Mouse (Mus musculus) neural tube, embryonic 13.5 days (tissue): ENCODE measurements around the gene Lmf1. TPM values are rescaled to one million over a fixed set of nuclear protein-coding genes. Genes with fewer than 3 reads are reported as not detected.

Source experiments
- ATAC-seq: fragments of 200-750 bp; cut with Nextera tagmentation; 2 replicates; pipeline ENCODE4 v1.8.0; 2017; ENCODE audit warnings: low read depth, mild to moderate bottlenecking, moderate TSS enrichment, moderate library complexity
- H3K27ac ChIP-seq: fragments of 300-500 bp; sonication (generic); replicated peaks from 2 replicates; pipeline ENCODE4 v1.5.1; 2015; ENCODE audit warnings: moderate library complexity, mild to moderate bottlenecking, inconsistent platforms
- H3K27me3 ChIP-seq: fragments of 300-500 bp; sonication (generic); 2 replicates; pipeline ENCODE4 v1.6.1; 2015; ENCODE audit warnings: mild to moderate bottlenecking, inconsistent platforms
- H3K36me3 ChIP-seq: fragments of 300-500 bp; sonication (generic); 2 replicates; pipeline ENCODE4 v1.6.1; 2015; ENCODE audit warnings: mild to moderate bottlenecking, inconsistent platforms
- H3K4me1 ChIP-seq: fragments of 300-500 bp; sonication (generic); replicated peaks from 2 replicates; pipeline ENCODE4 v1.6.1; 2015; ENCODE audit warnings: inconsistent platforms
- H3K4me2 ChIP-seq: fragments of 300-500 bp; sonication (generic); 2 replicates; pipeline ENCODE4 v1.6.1; 2015; ENCODE audit warnings: inconsistent platforms, mild to moderate bottlenecking, moderate library complexity
- H3K4me3 ChIP-seq: fragments of 300-500 bp; sonication (generic); 2 replicates; pipeline ENCODE4 v1.5.1; 2015; ENCODE audit warnings: mild to moderate bottlenecking, inconsistent platforms
- H3K9ac ChIP-seq: fragments of 300-500 bp; sonication (generic); 2 replicates; pipeline ENCODE4 v1.6.1; 2015; ENCODE audit warnings: moderate library complexity, mild to moderate bottlenecking, inconsistent platforms
- H3K9me3 ChIP-seq: fragments of 300-500 bp; sonication (generic); 2 replicates; pipeline ENCODE4 v1.6.1; 2016; ENCODE audit warnings: inconsistent platforms
- WGBS: fragments of 180-500 bp; shearing (Covaris S2); methylation state at CpG from one replicate; pipeline ENCODE4 v1.1.7; 2015; 5-methylcytosine and 5-hydroxymethylcytosine counted together
- polyA plus RNA-seq: library from polyadenylated mRNA; unstranded; fragments of >200 nt; fragmentation: Nextera tagmentation; extraction: Ambion mirVana; gene quantifications from 2 replicates; pipeline ENCODE4 v1.2.1, GENCODE M21; 2015

Gene Lmf1
- polyA plus RNA-seq, 1 experiment from 2014 or later: 26.2 TPM

- Histone ChIP-seq H3K36me3 (0 out of 2 replicates have a peak, but pooled peaks cover 13% of the 10 kb centered on the region), H3K27ac (0 out of 2 replicates have a peak overlapping the region, but pooled peaks have one; percentile 23), H3K4me2 (no peak overlapping the region), H3K9me3 (no peaks in the 10 kb centered on the region), H3K9ac (0 out of 2 replicates have a peak overlapping the region, but pooled peaks have one; percentile 5), H3K4me3 (no peak overlapping the region), H3K4me1 (peaks cover 29% of the 10 kb centered on the region), H3K27me3 (no peaks in the 10 kb centered on the region)
- WGBS: 62% methylated on average over 8 of the region's 8 CpGs
- no peak for ATAC-seq
Observed at GRCm38 (mm10) chr17:25652272-25652671, 73.4 kb downstream of the Lmf1 start.

- peak; percentile 76 for ATAC-seq
- Histone ChIP-seq H3K36me3 (0 out of 2 replicates have a peak, but pooled peaks cover 4% of the 10 kb centered on the region), H3K27me3 (no peaks in the 10 kb centered on the region), H3K4me2 (no peak overlapping the region), H3K4me1 (peaks cover 28% of the 10 kb centered on the region), H3K4me3 (no peak overlapping the region), H3K9ac (peak overlapping the region; percentile 35), H3K9me3 (no peaks in the 10 kb centered on the region), H3K27ac (peak overlapping the region; percentile 69)
- 47% methylated on average over 12 of the region's 12 CpGs for WGBS
Observed at GRCm38 (mm10) chr17:25656142-25656825, 77.4 kb downstream of the Lmf1 start.

GRCm38 (mm10) chr17:25656826-25657189 lies 77.9 kb downstream of the Lmf1 start:
- Histone ChIP-seq H3K4me3 (no peak overlapping the region), H3K27ac (peak overlapping the region; percentile 69)

GRCm38 (mm10) chr17:25663213-25663835 lies 84.4 kb downstream of the Lmf1 start:
- WGBS: 50% methylated on average over 12 of the region's 12 CpGs
- Histone ChIP-seq H3K4me2 (no peak overlapping the region), H3K9ac (0 out of 2 replicates have a peak overlapping the region, but pooled peaks have one; percentile 4), H3K4me1 (peaks cover 36% of the 10 kb centered on the region), H3K27ac (peak overlapping the region; percentile 10; the same call in 1 of the 2 replicates), H3K4me3 (no peak overlapping the region), H3K9me3 (no peaks in the 10 kb centered on the region), H3K36me3 (no peaks in the 10 kb centered on the region), H3K27me3 (no peaks in the 10 kb centered on the region)
- ATAC-seq: peak; percentile 68

More at GRCm38 (mm10) chr17:25656826-25657189, 77.9 kb downstream of the Lmf1 start:
- Histone ChIP-seq H3K27me3 (no peaks in the 10 kb centered on the region), H3K4me1 (peaks cover 28% of the 10 kb centered on the region), H3K4me2 (no peak overlapping the region), H3K36me3 (0 out of 2 replicates have a peak, but pooled peaks cover 4% of the 10 kb centered on the region), H3K9ac (peak overlapping the region; percentile 35), H3K9me3 (no peaks in the 10 kb centered on the region)
- ATAC-seq: 0 out of 2 replicates have a peak, but pooled peaks have one; percentile 25
- 16% methylated on average over 3 of the region's 3 CpGs for WGBS

GRCm38 (mm10) chr17:25665485-25665884 lies 86.6 kb downstream of the Lmf1 start:
- Histone ChIP-seq H3K9ac (no peak overlapping the region), H3K4me1 (peaks cover 52% of the 10 kb centered on the region), H3K9me3 (no peaks in the 10 kb centered on the region), H3K27ac (no peak overlapping the region), H3K27me3 (no peaks in the 10 kb centered on the region), H3K36me3 (no peaks in the 10 kb centered on the region), H3K4me3 (no peak overlapping the region), H3K4me2 (no peak overlapping the region)
- 92% methylated on average over 6 of the region's 6 CpGs for WGBS
- no peak for ATAC-seq

GRCm38 (mm10) chr17:25665891-25666290 lies 87.0 kb downstream of the Lmf1 start:
- no peak for ATAC-seq
- Histone ChIP-seq H3K36me3 (no peaks in the 10 kb centered on the region), H3K27me3 (no peaks in the 10 kb centered on the region), H3K27ac (no peak overlapping the region), H3K9ac (no peak overlapping the region), H3K4me3 (no peak overlapping the region), H3K4me1 (peaks cover 49% of the 10 kb centered on the region), H3K9me3 (no peaks in the 10 kb centered on the region), H3K4me2 (no peak overlapping the region)
- 68% methylated on average over 8 of the region's 8 CpGs for WGBS

GRCm38 (mm10) chr17:25668481-25669055 lies 89.7 kb downstream of the Lmf1 start:
- no peak overlapping the region for H3K4me3 ChIP-seq
- peaks cover 37% of the 10 kb centered on the region for H3K4me1 ChIP-seq
- no peaks in the 10 kb centered on the region for H3K9me3 ChIP-seq
- H3K27ac ChIP-seq: no peak overlapping the region
- WGBS: 51% methylated on average over 7 of the region's 7 CpGs
- no peak overlapping the region for H3K9ac ChIP-seq
- H3K4me2 ChIP-seq: no peak overlapping the region
- H3K36me3 ChIP-seq: no peaks in the 10 kb centered on the region
- ATAC-seq: peak; percentile 20; the same call in 1 of the 2 replicates
- H3K27me3 ChIP-seq: no peaks in the 10 kb centered on the region

GRCm38 (mm10) chr17:25672982-25673381 lies 94.1 kb downstream of the Lmf1 start:
- H3K36me3 ChIP-seq: no peaks in the 10 kb centered on the region
- ATAC-seq: no peak; the same call in 1 of the 2 replicates
- no peak overlapping the region for H3K4me3 ChIP-seq
- no peak overlapping the region for H3K27ac ChIP-seq
- no peaks in the 10 kb centered on the region for H3K27me3 ChIP-seq
- H3K9me3 ChIP-seq: 0 out of 2 replicates have a peak, but pooled peaks cover 4% of the 10 kb centered on the region
- H3K4me1 ChIP-seq: peaks cover 20% of the 10 kb centered on the region
- no peak overlapping the region for H3K4me2 ChIP-seq
- H3K9ac ChIP-seq: no peak overlapping the region

GRCm38 (mm10) chr17:25677969-25678368 lies 99.1 kb downstream of the Lmf1 start:
- no peak for ATAC-seq
- H3K4me2 ChIP-seq: no peak overlapping the region
- H3K9me3 ChIP-seq: 0 out of 2 replicates have a peak, but pooled peaks cover 4% of the 10 kb centered on the region
- no peak overlapping the region for H3K9ac ChIP-seq
- WGBS: 51% methylated on average over 6 of the region's 6 CpGs
- no peak overlapping the region for H3K4me3 ChIP-seq
- H3K27me3 ChIP-seq: no peaks in the 10 kb centered on the region
- H3K4me1 ChIP-seq: peaks cover 15% of the 10 kb centered on the region
- no peaks in the 10 kb centered on the region for H3K36me3 ChIP-seq
- H3K27ac ChIP-seq: no peak overlapping the region

GRCm38 (mm10) chr17:25679818-25680217 lies 100.9 kb downstream of the Lmf1 start:
- H3K9me3 ChIP-seq: 0 out of 2 replicates have a peak, but pooled peaks cover 4% of the 10 kb centered on the region
- no peaks in the 10 kb centered on the region for H3K27me3 ChIP-seq
- no peak overlapping the region for H3K27ac ChIP-seq
- no peak for ATAC-seq
- peaks cover 15% of the 10 kb centered on the region for H3K4me1 ChIP-seq
- H3K9ac ChIP-seq: 0 out of 2 replicates have a peak overlapping the region, but pooled peaks have one; percentile 34
- no peaks in the 10 kb centered on the region for H3K36me3 ChIP-seq
- no peak overlapping the region for H3K4me2 ChIP-seq
- 3% methylated on average over 5 of the region's 5 CpGs for WGBS
- no peak overlapping the region for H3K4me3 ChIP-seq

GRCm38 (mm10) chr17:25681636-25682035 lies 102.8 kb downstream of the Lmf1 start:
- Histone ChIP-seq H3K4me3 (no peak overlapping the region), H3K4me2 (no peak overlapping the region), H3K27ac (no peak overlapping the region), H3K9me3 (no peaks in the 10 kb centered on the region), H3K27me3 (no peaks in the 10 kb centered on the region), H3K9ac (no peak overlapping the region), H3K4me1 (peaks cover 15% of the 10 kb centered on the region), H3K36me3 (no peaks in the 10 kb centered on the region)
- 87% methylated on average over 4 of the region's 4 CpGs for WGBS
- no peak for ATAC-seq

GRCm38 (mm10) chr17:25686323-25686722 lies 107.4 kb downstream of the Lmf1 start:
- no peaks in the 10 kb centered on the region for H3K36me3 ChIP-seq
- ATAC-seq: no peak
- no peaks in the 10 kb centered on the region for H3K27me3 ChIP-seq
- H3K9me3 ChIP-seq: no peaks in the 10 kb centered on the region
- no peaks in the 10 kb centered on the region for H3K4me1 ChIP-seq
- H3K4me2 ChIP-seq: no peak overlapping the region
- H3K4me3 ChIP-seq: no peak overlapping the region
- no peak overlapping the region for H3K9ac ChIP-seq
- no peak overlapping the region for H3K27ac ChIP-seq
- 55% methylated on average over 7 of the region's 7 CpGs for WGBS
